Mouse (Mus musculus) liver, embryonic 11.5 days (tissue): ENCODE measurements at regions not wholly inside any gene's neighbourhood (a gene's known extent, or its start where the extent isn't known, plus 50 kb on each side); places are given as distances from the start of the nearest gene placed in this dataset.

Experiments
- ATAC-seq: fragments of 200-750 bp; cut with Nextera tagmentation; replicated peaks from 2 replicates; pipeline ENCODE4 v1.8.0; 2017; ENCODE audit warnings: moderate number of reproducible peaks, mild to moderate bottlenecking, moderate TSS enrichment, moderate library complexity; ENCODE audit not compliant: low FRiP score
- DNase-seq: peaks from one replicate; pipeline ENCODE4 v3.0.0-alpha.2; 2017; ENCODE audit warnings: low spot score
- H3K27ac ChIP-seq: fragments of 300-500 bp; sonication (generic); 2 replicates; pipeline ENCODE4 v1.5.1; 2014; ENCODE audit warnings: mild to moderate bottlenecking, low read depth, low read length, control low read depth
- H3K27me3 ChIP-seq: fragments of 300-500 bp; sonication (generic); replicated peaks from 2 replicates; pipeline ENCODE4 v1.6.1; 2014; ENCODE audit warnings: low read length, mixed read lengths; ENCODE audit not compliant: control insufficient read depth, insufficient read depth
- H3K36me3 ChIP-seq: fragments of 300-500 bp; sonication (generic); 2 replicates; pipeline ENCODE4 v1.6.1; 2014; ENCODE audit warnings: mild to moderate bottlenecking, low read length, moderate library complexity, mixed read lengths; ENCODE audit not compliant: control insufficient read depth, insufficient read depth
- H3K4me1 ChIP-seq: fragments of 300-500 bp; sonication (generic); replicated peaks from 2 replicates; pipeline ENCODE4 v1.6.1; 2014; ENCODE audit warnings: low read length, mixed read lengths; ENCODE audit not compliant: control insufficient read depth, insufficient read depth
- H3K4me2 ChIP-seq: fragments of 300-500 bp; sonication (generic); 2 replicates; pipeline ENCODE4 v1.6.1; 2014; ENCODE audit warnings: mild to moderate bottlenecking, control low read depth, moderate library complexity
- H3K4me3 ChIP-seq: fragments of 300-500 bp; sonication (generic); 2 replicates; pipeline ENCODE4 v1.5.1; 2014; ENCODE audit warnings: low read depth, low read length, control low read depth
- H3K9ac ChIP-seq: fragments of 300-500 bp; sonication (generic); 2 replicates; pipeline ENCODE4 v1.6.1; 2014; ENCODE audit warnings: low read depth, low read length, control low read depth
- H3K9me3 ChIP-seq: fragments of 300-500 bp; sonication (generic); 2 replicates; pipeline ENCODE4 v1.6.1; 2016; ENCODE audit warnings: low read length, inconsistent platforms, mixed read lengths; ENCODE audit not compliant: control insufficient read depth
- WGBS: fragments of 180-500 bp; shearing (Covaris S2); extraction: QIAGEN DNeasy Blood & Tissue Kit; methylation state at CpG from one replicate; pipeline ENCODE4 v1.1.7; 2014; 5-methylcytosine and 5-hydroxymethylcytosine counted together

DNA sequence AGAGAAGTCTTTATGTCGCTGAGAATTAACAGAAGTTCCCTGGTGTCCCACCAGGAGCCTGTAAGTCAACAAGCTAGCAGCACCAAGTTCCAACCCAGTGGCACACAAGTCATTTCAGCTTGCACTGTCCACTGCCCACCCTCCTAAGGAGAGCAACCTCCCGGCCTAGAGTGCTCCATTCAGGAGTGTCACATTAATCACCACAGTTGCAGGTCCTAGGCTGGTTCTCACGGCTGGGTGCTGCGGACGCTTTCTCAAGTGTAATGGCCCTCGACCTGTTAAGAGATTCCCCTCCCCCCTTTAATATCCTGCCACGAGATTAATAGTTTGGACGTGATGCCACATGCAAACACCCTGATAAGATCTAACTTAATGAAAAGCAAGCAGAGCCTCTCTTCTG lies 288.2 kb upstream of the Usp25 start:
- 62% methylated on average over 8 of the region's 8 CpGs for WGBS
- H3K36me3 ChIP-seq, result no peaks in the 10 kb centered on the region
- no peak for DNase-seq
- H3K4me3 ChIP-seq, result no peak overlapping the region
- H3K27ac ChIP-seq, result no peak overlapping the region
- H3K4me2 ChIP-seq, result no peak overlapping the region
- H3K9me3 ChIP-seq, result no peaks in the 10 kb centered on the region
- H3K4me1 ChIP-seq, result no peaks in the 10 kb centered on the region
- no peak for ATAC-seq
- no peaks in the 10 kb centered on the region for H3K27me3 ChIP-seq
- H3K9ac ChIP-seq, result no peak overlapping the region

- Histone ChIP-seq H3K9ac (no peak overlapping the region), H3K4me3 (no peak overlapping the region), H3K27ac (no peak overlapping the region), H3K36me3 (no peaks in the 10 kb centered on the region), H3K4me1 (no peaks in the 10 kb centered on the region), H3K9me3 (no peaks in the 10 kb centered on the region), H3K4me2 (no peak overlapping the region), H3K27me3 (no peaks in the 10 kb centered on the region)
- ATAC-seq (no peak), DNase-seq (no peak)
- WGBS, result 85% methylated on average over 1 of the region's 1 CpGs
Observed at GRCm38 (mm10) chr16:76718809-76719208, 294.7 kb upstream of the Usp25 start.

GRCm38 (mm10) chr16:76718147-76718546 lies 295.4 kb upstream of the Usp25 start:
- Histone ChIP-seq H3K9ac (no peak overlapping the region), H3K4me1 (no peaks in the 10 kb centered on the region), H3K36me3 (no peaks in the 10 kb centered on the region), H3K27me3 (no peaks in the 10 kb centered on the region), H3K27ac (no peak overlapping the region), H3K9me3 (no peaks in the 10 kb centered on the region), H3K4me2 (no peak overlapping the region), H3K4me3 (no peak overlapping the region)
- no peak for ATAC-seq
- no peak for DNase-seq
- WGBS, result 93% methylated on average over 1 of the region's 1 CpGs

- Histone ChIP-seq H3K9ac (no peak overlapping the region), H3K27me3 (no peaks in the 10 kb centered on the region), H3K4me2 (no peak overlapping the region), H3K9me3 (no peaks in the 10 kb centered on the region), H3K27ac (no peak overlapping the region), H3K36me3 (no peaks in the 10 kb centered on the region), H3K4me3 (no peak overlapping the region), H3K4me1 (no peaks in the 10 kb centered on the region)
- ATAC-seq (no peak), DNase-seq (no peak)
- WGBS, result 29% methylated on average over 6 of the region's 6 CpGs
Observed at GRCm38 (mm10) chr16:76694913-76695312, 318.6 kb upstream of the Usp25 start.

DNA sequence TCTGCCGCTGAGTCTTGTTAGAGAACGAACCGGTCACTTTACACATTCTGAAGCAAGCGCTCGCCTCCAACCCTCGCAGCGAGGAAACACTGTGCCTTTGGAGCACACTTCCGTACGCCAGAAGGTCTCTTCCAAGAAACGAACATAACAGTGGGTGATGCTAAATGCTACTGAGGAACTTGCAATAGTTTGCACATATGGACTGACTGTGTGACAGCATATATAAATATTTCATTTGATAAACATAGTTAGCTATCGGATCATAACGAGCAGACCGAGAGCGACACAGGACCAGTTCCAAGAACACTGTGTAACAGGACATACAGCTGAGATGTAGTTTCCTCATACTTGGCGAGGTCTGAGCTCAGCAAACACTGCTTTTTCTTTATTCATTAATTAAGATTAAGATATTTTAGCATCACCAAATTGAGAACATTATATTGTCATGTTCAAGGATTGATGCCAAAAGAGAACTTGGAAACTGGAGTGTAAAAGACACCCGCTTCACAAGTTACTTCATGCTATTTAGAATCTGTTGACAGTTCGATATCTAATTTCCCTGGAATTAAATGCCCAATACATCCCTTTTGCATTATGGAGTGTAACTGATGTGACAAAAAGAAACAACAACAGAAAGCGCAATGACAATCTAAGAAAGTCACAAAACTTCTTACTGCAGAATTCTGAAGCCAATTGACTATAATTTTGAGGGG lies 314.3 kb upstream of the Nrip1 start:
- Histone ChIP-seq H3K36me3 (no peaks in the 10 kb centered on the region), H3K27me3 (no peaks in the 10 kb centered on the region), H3K4me3 (no peak overlapping the region), H3K27ac (no peak overlapping the region), H3K4me1 (no peaks in the 10 kb centered on the region), H3K9ac (no peak overlapping the region), H3K4me2 (no peak overlapping the region), H3K9me3 (no peaks in the 10 kb centered on the region)
- ATAC-seq, result no peak
- no peak for DNase-seq
- 90% methylated on average over 18 of the region's 18 CpGs for WGBS

GRCm38 (mm10) chr16:76685562-76685961 lies 311.9 kb upstream of the Nrip1 start:
- Histone ChIP-seq H3K27me3 (no peaks in the 10 kb centered on the region), H3K4me3 (no peak overlapping the region), H3K27ac (no peak overlapping the region), H3K36me3 (no peaks in the 10 kb centered on the region), H3K4me1 (no peaks in the 10 kb centered on the region), H3K9ac (no peak overlapping the region), H3K4me2 (no peak overlapping the region), H3K9me3 (no peaks in the 10 kb centered on the region)
- DNase-seq, result no peak
- WGBS, result 83% methylated on average over 8 of the region's 8 CpGs
- ATAC-seq, result no peak

DNA sequence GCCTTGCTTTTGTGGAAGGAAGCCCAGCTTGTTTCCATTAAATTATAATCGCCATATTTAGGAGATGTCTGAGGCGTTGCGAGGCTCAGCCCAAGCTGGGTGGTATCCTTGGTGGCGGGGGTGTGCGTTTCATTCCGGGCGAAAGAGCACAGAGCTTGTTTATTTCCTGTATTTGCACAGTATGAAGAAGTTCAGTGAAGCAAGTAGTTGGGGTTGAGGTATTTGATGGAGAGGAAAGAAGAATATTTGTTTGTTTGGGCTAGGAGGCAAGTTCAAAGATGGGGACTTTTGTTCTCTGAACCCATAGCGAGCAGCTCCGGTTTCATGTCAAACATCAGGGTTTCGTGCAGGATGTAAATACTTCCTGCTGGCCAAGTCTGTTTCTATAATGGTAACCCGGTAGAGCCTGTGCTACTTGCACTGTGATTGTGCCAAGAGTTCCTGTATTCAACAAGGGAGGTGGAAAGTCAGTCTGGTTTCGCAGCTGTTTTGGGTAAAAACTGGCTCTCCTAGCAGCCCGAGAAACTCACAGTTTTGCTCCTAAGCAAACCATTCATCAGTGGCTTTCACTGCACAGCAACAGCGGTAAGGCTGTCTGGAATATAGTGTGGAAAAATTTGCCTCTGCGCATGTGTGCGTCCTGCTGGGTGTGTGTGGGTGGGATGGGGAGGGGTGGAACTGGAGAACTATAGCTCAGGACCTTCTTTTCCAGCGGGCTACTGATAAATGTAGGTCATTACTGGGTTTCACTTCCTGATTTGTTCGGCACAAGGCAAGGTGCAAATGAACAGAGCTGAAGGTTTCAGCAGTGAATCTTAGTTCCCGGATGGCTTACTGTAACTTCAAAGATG lies 306.7 kb upstream of the Nrip1 start:
- H3K4me1 ChIP-seq, result no peaks in the 10 kb centered on the region
- no peaks in the 10 kb centered on the region for H3K9me3 ChIP-seq
- DNase-seq (peak; percentile 32), ATAC-seq (no peak)
- no peaks in the 10 kb centered on the region for H3K36me3 ChIP-seq
- no peak overlapping the region for H3K27ac ChIP-seq
- no peak overlapping the region for H3K4me3 ChIP-seq
- H3K9ac ChIP-seq, result no peak overlapping the region
- H3K27me3 ChIP-seq, result no peaks in the 10 kb centered on the region
- WGBS, result 49% methylated on average over 19 of the region's 19 CpGs
- peak overlapping the region; percentile 43 for H3K4me2 ChIP-seq

DNA sequence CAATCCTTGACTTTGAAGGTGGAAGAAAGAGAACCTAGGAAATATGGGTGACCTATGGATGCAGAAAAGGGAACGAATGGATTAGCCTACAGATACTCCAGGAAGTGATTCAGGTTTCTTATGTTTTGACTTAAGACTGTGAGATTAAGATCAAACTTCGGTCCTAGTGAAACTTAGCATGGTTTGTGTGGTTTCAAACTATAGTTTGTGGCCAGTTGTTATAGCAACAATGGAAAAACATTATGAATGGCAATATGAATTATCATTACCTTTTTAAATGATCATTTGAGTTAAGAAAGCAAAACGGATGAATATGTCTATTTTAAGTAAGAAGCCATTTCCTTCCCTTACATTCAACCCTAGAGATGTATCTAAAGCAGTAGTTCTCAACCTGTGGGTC lies 305.3 kb upstream of the Nrip1 start:
- no peak overlapping the region for H3K4me2 ChIP-seq
- no peak for ATAC-seq
- whole genome bisulfite sequencing, result 57% methylated on average over 3 of the region's 3 CpGs
- no peak overlapping the region for H3K4me3 ChIP-seq
- no peak overlapping the region for H3K9ac ChIP-seq
- no peaks in the 10 kb centered on the region for H3K9me3 ChIP-seq
- H3K36me3 ChIP-seq, result no peaks in the 10 kb centered on the region
- H3K27ac ChIP-seq, result no peak overlapping the region
- no peak for DNase-seq
- H3K4me1 ChIP-seq, result no peaks in the 10 kb centered on the region
- no peaks in the 10 kb centered on the region for H3K27me3 ChIP-seq

DNA sequence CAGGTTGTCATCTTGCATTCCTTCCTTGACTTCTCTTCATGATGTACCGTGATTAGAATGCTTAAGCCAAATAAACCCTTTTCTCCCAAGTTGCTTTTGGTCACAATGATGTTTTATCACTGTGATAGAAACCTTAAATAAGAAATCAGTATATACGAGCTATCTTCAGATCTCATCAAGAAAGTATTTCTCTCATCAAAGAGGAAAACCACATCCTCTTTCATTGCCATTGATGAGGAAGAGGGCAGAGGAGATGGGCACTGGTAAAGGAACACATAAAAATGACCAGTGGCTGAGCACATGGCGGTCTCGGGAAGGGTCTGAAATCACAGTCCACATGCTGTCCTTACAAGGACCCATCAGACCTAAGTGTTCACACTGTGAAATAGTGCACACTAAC lies 296.2 kb upstream of the Nrip1 start:
- no peaks in the 10 kb centered on the region for H3K27me3 ChIP-seq
- ATAC-seq (no peak), DNase-seq (no peak)
- no peak overlapping the region for H3K4me2 ChIP-seq
- no peak overlapping the region for H3K4me3 ChIP-seq
- 88% methylated on average over 4 of the region's 4 CpGs for WGBS
- H3K9me3 ChIP-seq, result no peaks in the 10 kb centered on the region
- no peak overlapping the region for H3K27ac ChIP-seq
- H3K4me1 ChIP-seq, result no peaks in the 10 kb centered on the region
- H3K36me3 ChIP-seq, result no peaks in the 10 kb centered on the region
- no peak overlapping the region for H3K9ac ChIP-seq
